Mouse (Mus musculus) liver, embryonic 12.5 days (tissue): Measurements from ENCODE around the gene Cdc42ep1. TPM values are rescaled to one million over a fixed set of nuclear protein-coding genes. Genes with fewer than 3 reads are reported as not detected.

Source experiments
- ATAC-seq: fragments of 200-750 bp; cut with Nextera tagmentation; 2 replicates; pipeline ENCODE4 v1.8.0; 2017; ENCODE audit warnings: moderate number of reproducible peaks, mild to moderate bottlenecking, moderate library complexity
- H3K27ac ChIP-seq: fragments of 300-500 bp; sonication (generic); 2 replicates; pipeline ENCODE4 v1.5.1; 2016; ENCODE audit warnings: mild to moderate bottlenecking
- H3K27me3 ChIP-seq: fragments of 300-500 bp; sonication (generic); replicated peaks from 2 replicates; pipeline ENCODE4 v1.6.1; 2016; ENCODE audit warnings: mild to moderate bottlenecking, moderate library complexity
- H3K36me3 ChIP-seq: fragments of 300-500 bp; sonication (generic); 2 replicates; pipeline ENCODE4 v1.6.1; 2016; ENCODE audit warnings: mild to moderate bottlenecking, moderate library complexity
- H3K4me1 ChIP-seq: fragments of 300-500 bp; sonication (generic); 2 replicates; pipeline ENCODE4 v1.6.1; 2016
- H3K4me2 ChIP-seq: fragments of 300-500 bp; sonication (generic); 2 replicates; pipeline ENCODE4 v1.6.1; 2016; ENCODE audit warnings: mild to moderate bottlenecking, moderate library complexity
- H3K4me3 ChIP-seq: fragments of 300-500 bp; sonication (generic); 2 replicates; pipeline ENCODE4 v1.5.1; 2016; ENCODE audit warnings: mild to moderate bottlenecking, moderate library complexity
- H3K9ac ChIP-seq: fragments of 300-500 bp; sonication (generic); 2 replicates; pipeline ENCODE4 v1.6.1; 2016; ENCODE audit warnings: mild to moderate bottlenecking, moderate library complexity
- H3K9me3 ChIP-seq: fragments of 300-500 bp; sonication (generic); replicated peaks from 2 replicates; pipeline ENCODE4 v1.6.1; 2016; ENCODE audit warnings: mild to moderate bottlenecking, moderate library complexity
- WGBS: fragments of 180-500 bp; shearing (Covaris S2); methylation state at CpG from one replicate; pipeline ENCODE4 v1.1.7; 2016; ENCODE audit not compliant: insufficient replicate concordance; 5-methylcytosine and 5-hydroxymethylcytosine counted together
- polyA plus RNA-seq: library from polyadenylated mRNA; unstranded; fragments of >200 nt; fragmentation: Nextera tagmentation; extraction: Ambion mirVana; gene quantifications from 2 replicates; pipeline ENCODE4 v1.2.1, GENCODE M21; 2016

Cdc42ep1 gene
- polyA plus RNA-seq, 1 experiment from 2014 or later, result 17.6 TPM

DNA sequence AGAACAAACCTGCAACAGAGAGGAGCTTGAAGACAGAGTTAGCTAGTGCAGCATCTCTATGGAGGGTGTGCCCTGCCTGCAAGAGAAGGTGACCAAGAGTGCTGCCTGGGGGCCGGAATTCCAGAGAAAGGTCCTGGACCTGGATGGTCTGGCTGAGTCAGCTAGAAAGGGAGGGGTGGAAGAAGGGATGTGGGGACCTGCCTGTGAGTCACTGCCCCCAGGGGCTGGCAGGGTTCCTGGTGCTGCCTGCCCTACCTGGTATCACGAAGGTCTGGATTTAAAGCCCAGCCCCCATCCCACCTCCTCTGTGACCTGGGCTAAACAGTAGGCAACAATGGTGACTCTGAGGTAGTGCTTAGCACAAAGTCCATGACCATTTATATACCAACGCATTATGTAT is 35.3 kb upstream of the Cdc42ep1 start:
- Histone ChIP-seq H3K27me3 (peaks cover 69% of the 10 kb centered on the region), H3K27ac (no peak overlapping the region), H3K9ac (no peak overlapping the region), H3K9me3 (no peaks in the 10 kb centered on the region), H3K4me3 (no peak overlapping the region), H3K4me1 (peaks cover 23% of the 10 kb centered on the region), H3K36me3 (no peaks in the 10 kb centered on the region), H3K4me2 (no peak overlapping the region)
- WGBS, result 50% methylated on average over 3 of the region's 3 CpGs
- ATAC-seq, result no peak

DNA sequence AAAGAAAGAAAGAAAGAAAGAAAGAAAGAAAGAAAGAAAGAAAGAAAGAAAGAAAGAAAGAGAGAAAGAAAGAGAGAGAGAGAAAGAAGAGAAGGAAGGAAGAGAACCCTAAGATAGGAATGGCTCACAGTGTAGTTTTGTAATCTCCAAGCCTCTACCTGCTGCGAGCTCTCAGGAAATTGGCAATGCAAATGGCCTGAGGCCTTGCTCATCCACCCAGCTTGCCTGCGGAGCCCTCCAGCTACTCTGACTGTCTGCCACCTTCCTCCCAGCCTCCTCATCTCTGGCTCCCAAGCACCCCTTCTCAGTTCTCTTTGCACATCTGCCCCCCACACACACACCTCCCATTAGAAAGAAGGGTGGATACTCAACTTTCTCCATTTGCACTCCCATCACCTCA is 33.4 kb upstream of the Cdc42ep1 start:
- Histone ChIP-seq H3K27ac (no peak overlapping the region), H3K27me3 (peaks cover 51% of the 10 kb centered on the region), H3K9me3 (no peaks in the 10 kb centered on the region), H3K4me1 (peaks cover 7% of the 10 kb centered on the region), H3K4me3 (no peak overlapping the region), H3K36me3 (no peaks in the 10 kb centered on the region), H3K4me2 (no peak overlapping the region), H3K9ac (no peak overlapping the region)
- ATAC-seq, result no peak
- WGBS, result 71% methylated on average over 2 of the region's 2 CpGs

DNA sequence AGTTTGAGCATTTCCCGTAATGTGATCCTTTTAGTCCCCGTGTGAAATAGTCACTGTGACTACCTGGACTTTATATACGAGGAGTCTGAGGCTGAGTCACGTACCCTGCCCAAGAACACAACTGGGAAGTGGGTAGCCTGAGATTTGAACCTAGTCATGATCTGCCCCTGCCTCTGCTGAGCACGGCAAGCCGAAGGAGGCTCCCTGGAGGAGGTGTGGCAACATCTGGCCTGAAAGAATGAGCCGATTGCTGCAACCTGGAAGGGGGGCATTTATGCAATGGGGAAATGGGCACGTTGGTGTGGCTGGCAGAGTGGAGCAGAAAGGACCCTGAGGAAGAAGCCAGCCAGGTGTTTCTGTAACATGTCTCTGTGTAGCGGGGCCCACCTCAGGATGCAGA is 32.7 kb upstream of the Cdc42ep1 start:
- Histone ChIP-seq H3K9me3 (no peaks in the 10 kb centered on the region), H3K4me2 (no peak overlapping the region), H3K4me3 (no peak overlapping the region), H3K27me3 (peaks cover 43% of the 10 kb centered on the region), H3K4me1 (no peaks in the 10 kb centered on the region), H3K36me3 (no peaks in the 10 kb centered on the region), H3K27ac (no peak overlapping the region), H3K9ac (no peak overlapping the region)
- no peak for ATAC-seq
- WGBS, result 56% methylated on average over 9 of the region's 9 CpGs

DNA sequence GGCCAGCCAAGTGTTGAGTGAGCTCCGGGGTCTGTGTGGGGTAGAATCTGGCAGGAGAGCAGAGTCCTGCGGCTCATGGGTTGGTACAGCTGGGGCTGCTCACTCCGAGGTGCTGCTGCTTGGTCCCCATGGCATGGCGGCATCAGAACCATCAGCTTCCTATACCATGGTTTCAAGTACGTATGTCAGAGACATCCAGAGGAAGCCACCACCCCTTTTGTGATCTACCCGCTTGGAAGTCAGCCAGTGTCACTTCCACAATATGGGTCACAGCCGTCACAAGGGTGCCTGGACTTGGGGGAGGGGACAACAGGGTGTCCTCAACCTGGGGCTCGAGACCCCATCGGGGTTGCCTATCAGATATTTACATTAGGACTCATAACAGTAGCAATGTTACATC is 32.3 kb upstream of the Cdc42ep1 start:
- ATAC-seq, result no peak
- no peak overlapping the region for H3K4me2 ChIP-seq

DNA sequence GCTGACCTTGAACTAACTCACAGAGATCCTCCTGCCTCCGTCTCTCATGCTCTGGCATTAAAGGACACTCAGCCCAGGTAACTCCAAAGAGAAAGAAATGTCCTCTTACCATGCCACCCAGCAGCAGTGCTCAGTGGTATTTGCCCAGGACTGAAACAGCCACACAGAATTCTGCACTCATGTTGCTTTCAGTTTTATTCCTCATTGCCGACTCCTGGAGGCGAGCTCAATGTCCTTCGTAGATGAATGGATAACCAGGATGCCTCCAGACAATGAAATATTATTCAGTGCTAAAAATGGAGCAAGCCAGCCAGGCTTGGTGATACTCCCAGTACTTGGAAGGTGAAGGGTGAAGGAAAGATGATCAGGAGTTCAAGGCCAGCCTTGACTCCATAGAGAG is 28.8 kb upstream of the Cdc42ep1 start:
- no peak for ATAC-seq
- H3K27ac ChIP-seq, result no peak overlapping the region
- H3K9me3 ChIP-seq, result no peaks in the 10 kb centered on the region
- H3K27me3 ChIP-seq, result peaks cover 7% of the 10 kb centered on the region; the same call in 1 of the 2 replicates
- WGBS, result 71% methylated on average over 4 of the region's 4 CpGs
- H3K4me1 ChIP-seq, result peaks cover 11% of the 10 kb centered on the region
- H3K36me3 ChIP-seq, result no peaks in the 10 kb centered on the region
- no peak overlapping the region for H3K4me3 ChIP-seq
- H3K9ac ChIP-seq, result no peak overlapping the region
- no peak overlapping the region for H3K4me2 ChIP-seq

More for the DNA sequence above, 32.3 kb upstream of the Cdc42ep1 start:
- WGBS, result 56% methylated on average over 9 of the region's 9 CpGs
- H3K9ac ChIP-seq, result no peak overlapping the region
- H3K27me3 ChIP-seq, result peaks cover 39% of the 10 kb centered on the region
- H3K27ac ChIP-seq, result no peak overlapping the region
- no peaks in the 10 kb centered on the region for H3K9me3 ChIP-seq
- no peaks in the 10 kb centered on the region for H3K36me3 ChIP-seq
- H3K4me1 ChIP-seq, result peaks cover 3% of the 10 kb centered on the region
- H3K4me3 ChIP-seq, result no peak overlapping the region

DNA sequence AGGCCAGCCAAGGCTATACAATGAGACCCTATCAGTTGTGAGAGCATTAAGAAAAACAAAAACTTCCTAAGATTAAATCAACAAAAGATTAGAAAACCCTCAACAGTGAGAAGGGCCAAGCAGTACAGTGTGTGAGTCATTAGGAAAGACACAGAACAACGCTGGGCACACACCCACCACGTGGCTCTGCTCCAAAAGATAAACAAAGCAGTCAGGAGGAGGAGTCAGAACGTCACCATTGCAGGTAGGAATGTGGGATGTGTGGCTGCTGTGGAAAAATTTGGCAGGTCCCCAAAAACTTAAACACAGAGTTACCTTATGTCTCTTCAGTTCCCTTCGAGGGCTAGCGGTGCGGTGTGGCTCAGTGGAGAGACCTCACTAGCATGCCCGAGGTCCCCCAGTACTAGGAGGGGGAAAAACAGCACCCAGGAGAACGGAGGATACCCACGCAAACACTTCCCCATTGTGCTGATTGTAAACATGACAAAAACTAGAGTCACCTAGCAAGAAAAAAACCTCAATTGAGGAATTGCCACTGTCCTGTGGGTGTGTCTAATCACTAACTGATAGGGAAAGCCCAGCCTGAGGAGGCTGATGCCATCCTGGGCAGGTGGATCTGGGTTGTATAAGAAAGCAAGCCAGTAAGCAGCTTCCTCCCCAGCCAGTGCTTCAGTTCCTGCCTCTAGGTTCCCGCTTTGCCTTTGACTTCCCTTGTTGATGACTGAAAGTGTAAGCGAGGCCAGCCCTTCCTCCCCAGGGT is 26.9 kb upstream of the Cdc42ep1 start:
- no peak overlapping the region for H3K4me3 ChIP-seq
- peak overlapping the region; percentile 29; the same call in 1 of the 2 replicates for H3K4me2 ChIP-seq
- no peak overlapping the region for H3K9ac ChIP-seq
- H3K9me3 ChIP-seq, result no peaks in the 10 kb centered on the region
- no peak for ATAC-seq
- H3K4me1 ChIP-seq, result peaks cover 11% of the 10 kb centered on the region
- H3K27me3 ChIP-seq, result peaks cover 4% of the 10 kb centered on the region; the same call in 1 of the 2 replicates
- peak overlapping the region; percentile 6; the same call in 1 of the 2 replicates for H3K27ac ChIP-seq
- no peaks in the 10 kb centered on the region for H3K36me3 ChIP-seq
- WGBS, result 25% methylated on average over 11 of the region's 11 CpGs

DNA sequence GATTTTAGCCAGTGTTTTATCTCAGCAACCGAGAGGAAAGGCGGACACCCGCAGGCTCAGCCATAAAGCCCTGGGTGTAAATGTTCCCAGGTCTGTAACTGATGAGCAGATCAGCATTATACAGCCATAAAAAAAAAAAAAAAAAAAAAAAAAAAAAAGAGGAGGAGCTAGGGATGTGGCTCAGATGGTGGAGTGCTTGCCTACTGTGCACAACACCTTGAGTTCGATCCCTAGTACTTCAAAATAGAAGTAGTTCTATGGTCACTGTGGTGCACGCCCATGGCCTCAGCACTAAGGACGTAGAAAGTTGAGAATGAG is 26.4 kb upstream of the Cdc42ep1 start:
- Histone ChIP-seq H3K9ac (no peak overlapping the region), H3K4me2 (no peak overlapping the region), H3K4me1 (peaks cover 11% of the 10 kb centered on the region), H3K27me3 (peaks cover 9% of the 10 kb centered on the region; the same call in 1 of the 2 replicates), H3K36me3 (no peaks in the 10 kb centered on the region), H3K9me3 (no peaks in the 10 kb centered on the region), H3K27ac (no peak overlapping the region; the same call in 1 of the 2 replicates), H3K4me3 (no peak overlapping the region)
- no peak for ATAC-seq
- WGBS, result 31% methylated on average over 6 of the region's 6 CpGs

DNA sequence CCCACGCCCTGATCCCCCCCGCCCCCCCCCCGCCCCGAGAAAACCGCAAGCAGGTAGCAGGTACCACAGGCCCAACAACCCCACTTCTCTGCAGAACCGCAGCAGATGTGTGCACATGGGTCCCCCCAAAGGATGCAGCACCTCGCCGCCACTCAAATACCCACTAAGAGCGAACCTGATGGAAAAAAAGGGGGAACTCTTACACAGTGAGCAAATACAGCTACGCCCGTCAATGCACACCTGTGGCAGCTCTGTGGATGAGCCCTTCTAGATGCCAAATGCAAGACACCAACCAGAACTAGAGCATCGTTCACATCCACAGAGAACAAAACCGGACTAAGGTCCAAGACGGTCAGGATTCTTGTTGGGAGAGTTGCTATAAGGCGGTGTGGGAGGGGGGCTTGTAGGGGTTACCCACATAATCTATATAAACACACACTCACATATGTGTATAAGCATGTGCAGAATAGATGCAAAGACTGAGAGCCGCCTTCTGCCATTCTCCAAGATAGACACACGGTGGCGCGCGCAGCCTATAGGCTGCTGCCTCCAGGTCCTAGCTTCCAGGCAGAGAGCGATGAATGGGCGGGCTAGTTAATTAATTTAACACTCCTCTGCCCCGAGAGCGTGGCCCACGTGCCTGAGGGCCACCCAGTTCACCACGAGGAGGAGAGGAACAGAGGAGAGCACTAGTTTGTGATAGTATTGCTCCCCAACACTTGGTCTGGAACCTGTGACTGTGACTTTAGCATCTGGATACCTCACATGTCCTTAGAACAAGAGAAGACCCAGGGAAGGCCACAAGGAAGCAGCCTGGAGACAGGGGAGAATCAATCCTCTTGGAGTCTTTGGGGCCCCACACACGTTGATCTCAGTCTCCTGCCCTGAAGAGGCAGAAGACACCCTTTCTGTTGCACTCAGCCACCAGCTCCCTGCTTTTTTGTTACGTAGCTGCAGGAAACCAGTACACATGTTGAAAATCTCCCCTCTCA is 15.9 kb upstream of the Cdc42ep1 start:
- H3K9me3 ChIP-seq, result no peaks in the 10 kb centered on the region
- no peak overlapping the region for H3K4me3 ChIP-seq
- peaks cover 17% of the 10 kb centered on the region; the same call in 1 of the 2 replicates for H3K4me1 ChIP-seq
- H3K9ac ChIP-seq, result no peak overlapping the region
- H3K27ac ChIP-seq, result no peak overlapping the region
- no peaks in the 10 kb centered on the region for H3K36me3 ChIP-seq
- H3K4me2 ChIP-seq, result no peak overlapping the region
- 19% methylated on average over 28 of the region's 28 CpGs for WGBS
- ATAC-seq, result peak; percentile 48
- peaks cover 28% of the 10 kb centered on the region for H3K27me3 ChIP-seq

DNA sequence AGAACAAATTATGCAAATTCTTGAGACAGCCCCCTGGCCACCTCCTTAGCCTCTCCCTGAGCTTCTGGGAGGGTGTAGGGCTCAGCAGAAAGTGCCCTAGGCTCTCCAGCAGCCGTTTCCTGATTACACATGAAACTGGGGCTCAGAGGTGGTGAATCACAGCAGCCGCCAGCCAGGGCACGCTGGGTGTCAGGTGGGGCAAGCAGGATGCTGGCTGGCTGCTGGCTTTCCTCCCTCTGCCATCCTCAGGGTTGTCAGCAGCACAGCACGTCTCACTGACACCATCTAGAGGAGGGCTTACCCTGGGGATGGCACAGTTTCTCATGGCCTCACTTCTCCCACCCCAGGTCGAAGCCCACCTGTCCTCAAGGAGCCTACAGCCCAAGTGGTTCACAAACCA is 14.1 kb upstream of the Cdc42ep1 start:
- no peak overlapping the region for H3K4me2 ChIP-seq
- H3K27me3 ChIP-seq, result peaks cover 33% of the 10 kb centered on the region
- no peaks in the 10 kb centered on the region for H3K9me3 ChIP-seq
- H3K4me3 ChIP-seq, result no peak overlapping the region
- no peak overlapping the region for H3K27ac ChIP-seq
- no peaks in the 10 kb centered on the region for H3K36me3 ChIP-seq
- ATAC-seq, result no peak
- WGBS, result 30% methylated on average over 5 of the region's 5 CpGs
- H3K4me1 ChIP-seq, result peaks cover 34% of the 10 kb centered on the region; the same call in 1 of the 2 replicates
- no peak overlapping the region for H3K9ac ChIP-seq

DNA sequence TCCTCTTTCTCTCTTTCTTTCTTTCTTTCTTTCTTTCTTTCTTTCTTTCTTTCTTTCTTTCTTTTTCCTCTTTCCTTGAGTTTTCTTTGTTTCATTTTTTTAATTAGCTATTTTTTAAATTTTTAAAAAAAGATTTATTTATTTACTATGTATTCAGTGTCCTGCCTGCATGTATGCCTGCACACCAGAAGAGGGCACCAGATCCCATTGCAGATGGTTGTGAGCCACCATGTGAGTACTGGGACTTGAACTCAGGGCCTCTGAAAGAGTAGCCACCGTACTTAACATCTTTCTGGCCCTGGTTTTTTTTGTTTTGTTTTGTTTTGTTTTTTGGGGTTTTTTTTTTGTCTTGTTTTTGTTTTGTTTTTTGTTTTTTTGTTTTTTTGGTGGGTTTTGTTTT is 12.8 kb upstream of the Cdc42ep1 start:
- Histone ChIP-seq H3K4me3 (no peak overlapping the region), H3K4me1 (peaks cover 47% of the 10 kb centered on the region), H3K9me3 (no peaks in the 10 kb centered on the region), H3K27me3 (peaks cover 33% of the 10 kb centered on the region), H3K4me2 (no peak overlapping the region), H3K36me3 (no peaks in the 10 kb centered on the region), H3K27ac (no peak overlapping the region), H3K9ac (no peak overlapping the region)
- WGBS, result 73% methylated on average over 1 of the region's 1 CpGs
- no peak for ATAC-seq

DNA sequence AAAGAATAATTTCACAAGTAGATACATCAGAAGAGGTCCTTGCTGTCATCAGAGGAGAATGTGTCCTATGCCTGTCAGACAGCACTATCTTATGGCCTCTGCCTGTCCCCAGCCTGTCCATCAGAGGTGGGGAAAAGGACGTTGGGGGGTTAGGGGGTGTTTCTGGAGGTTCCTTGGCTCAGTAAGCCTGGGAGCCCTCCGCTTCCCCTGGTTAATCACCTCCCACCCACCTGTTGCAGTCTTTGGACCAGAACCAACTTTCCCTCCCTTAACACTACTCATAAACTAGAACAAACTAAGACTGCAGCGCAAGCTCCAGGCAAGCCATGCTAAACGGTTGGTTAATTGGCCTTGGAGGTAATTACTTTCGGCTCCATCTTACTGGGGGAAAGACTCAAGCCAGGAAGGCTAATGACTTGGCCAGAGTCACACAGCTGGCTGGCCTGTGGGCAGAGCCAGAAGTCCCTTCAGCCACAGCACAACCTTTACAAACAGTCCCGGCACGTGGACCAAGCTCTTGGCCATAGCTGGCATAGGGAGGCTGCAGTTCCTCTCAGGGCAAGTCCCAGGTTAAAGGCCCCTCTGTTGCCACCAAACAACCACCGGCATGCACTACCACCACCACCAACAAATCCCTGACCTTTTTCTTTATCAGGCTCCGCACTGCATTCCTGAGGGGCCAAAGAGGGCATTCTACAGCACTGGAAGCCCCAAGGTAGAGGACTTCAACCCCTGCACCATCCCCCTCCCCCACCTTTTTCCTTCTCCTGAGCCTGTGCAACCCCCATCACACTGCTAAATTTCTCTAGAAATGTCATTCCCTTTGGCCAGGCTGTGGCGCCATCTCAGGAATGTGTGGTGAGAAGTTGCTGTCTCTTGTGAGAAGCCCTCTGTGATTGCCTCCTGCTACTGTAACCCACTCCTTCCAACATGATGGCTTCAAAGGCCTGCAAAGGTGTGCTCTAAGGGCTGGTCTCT is 11.4 kb upstream of the Cdc42ep1 start:
- Histone ChIP-seq H3K4me2 (peak overlapping the region; percentile 30; the same call in 1 of the 2 replicates), H3K4me3 (no peak overlapping the region), H3K27me3 (peaks cover 27% of the 10 kb centered on the region), H3K36me3 (no peaks in the 10 kb centered on the region), H3K4me1 (peaks cover 61% of the 10 kb centered on the region), H3K9ac (no peak overlapping the region), H3K9me3 (no peaks in the 10 kb centered on the region), H3K27ac (peak overlapping the region; percentile 80)
- ATAC-seq, result no peak
- 60% methylated on average over 10 of the region's 10 CpGs for WGBS
